In the genomic region with DNA sequence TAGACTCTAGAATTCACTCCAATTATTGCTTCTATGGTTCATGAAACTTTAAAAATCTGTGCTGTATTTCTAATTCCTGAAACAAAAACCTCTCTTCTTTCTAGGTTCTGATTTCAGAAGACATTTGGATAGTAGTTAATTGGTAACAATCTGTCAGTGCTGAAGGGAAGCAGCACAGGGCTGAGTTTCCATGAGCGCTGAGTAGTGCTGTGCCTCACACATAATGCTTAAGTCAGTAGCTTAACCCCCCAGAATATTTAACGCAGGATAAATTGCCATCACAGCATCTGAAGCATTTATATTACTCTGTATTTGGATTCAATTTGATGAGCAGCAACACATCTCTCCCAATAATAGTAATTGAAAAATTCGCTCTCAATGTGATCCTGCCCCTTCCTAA, we compare ENCODE assay signal across 23 mouse cellular contexts.
DNase-seq lines count a peak whose midpoint lies in the region; ATAC-seq and TF ChIP-seq lines count a peak whose summit lies in the region.
"Had no signal": no experiment of that assay in that cellular context is flagged by ENCODE, and none has a peak within 500 bp of the region (broad histone marks: within the 10 kb centered on the region; RNA-seq: fewer than 3 reads in every experiment).

No protein-coding gene starts in this region.

- no peak overlapping the region for H3K4me3 ChIP-seq in hindbrain, embryonic 12.5 days
- H3K4me3 ChIP-seq in hindbrain, embryonic 16.5 days (ENCODE audit: low read length), result no peak overlapping the region
- H3K4me3 ChIP-seq in midbrain, embryonic 13.5 days (replicated peaks), result no peak overlapping the region
- H3K4me3 ChIP-seq in midbrain, embryonic 11.5 days (ENCODE audit: low read depth, low read length), result no peak overlapping the region
- H3K4me3 ChIP-seq in forebrain, postnatal 0 days (ENCODE audit: low read depth, low read length), result no peak overlapping the region
- no peak overlapping the region for H3K4me3 ChIP-seq in neural tube, embryonic 15.5 days (replicated peaks)
- H3K4me3 ChIP-seq: embryonic facial prominence, embryonic 12.5 days; heart, embryonic 12.5 days; liver, embryonic 13.5 days; neural tube, embryonic 12.5 days had no signal

- TF ChIP-seq CTCF in forebrain, postnatal 0 days (IDR thresholded peaks at IDR 0.05; ENCODE audit: low read depth), result no peak

- no peak for DNase-seq in midbrain, embryonic 11.5 days (ENCODE audit: low spot score, missing footprints)
- peak; percentile 33 for DNase-seq in forebrain, postnatal 0 days
- DNase-seq in adrenal gland, postnatal 25 days, result no peak
- DNase-seq in right cerebral cortex, postnatal 14 days, result no peak
- DNase-seq: adrenal gland, postnatal 36 days; cerebellum, adult 11-12 months; cerebellum, postnatal 14 days; heart, postnatal 10 days; kidney, postnatal 36 days; liver, embryonic 13.5 days; lung, adult 2 months; lung, postnatal 14 days; right cerebral cortex, adult 18-20 months; thymus, adult 2 months; thymus, postnatal 4 days had no signal

- H3K4me1 ChIP-seq in hindbrain, embryonic 12.5 days, result 0 out of 2 replicates have a peak, but pooled peaks cover 3% of the 10 kb centered on the region
- 0 out of 2 replicates have a peak, but pooled peaks cover 2% of the 10 kb centered on the region for H3K4me1 ChIP-seq in hindbrain, embryonic 16.5 days (ENCODE audit: control insufficient read depth, insufficient read depth, low read depth, low read length)
- peaks cover 24% of the 10 kb centered on the region for H3K4me1 ChIP-seq in midbrain, embryonic 13.5 days (replicated peaks)
- H3K4me1 ChIP-seq in midbrain, embryonic 11.5 days (ENCODE audit: control insufficient read depth, insufficient read depth, low read length), result no peaks in the 10 kb centered on the region
- H3K4me1 ChIP-seq in forebrain, postnatal 0 days (ENCODE audit: insufficient read depth), result peaks cover 3% of the 10 kb centered on the region; the same call in 1 of the 2 replicates
- H3K4me1 ChIP-seq in neural tube, embryonic 15.5 days, result peaks cover 2% of the 10 kb centered on the region; the same call in 1 of the 2 replicates
- H3K4me1 ChIP-seq: embryonic facial prominence, embryonic 12.5 days; heart, embryonic 12.5 days; liver, embryonic 13.5 days; neural tube, embryonic 12.5 days had no signal

- no peak overlapping the region for H3K27ac ChIP-seq in hindbrain, embryonic 12.5 days
- H3K27ac ChIP-seq in hindbrain, embryonic 16.5 days (ENCODE audit: low read depth, low read length), result no peak overlapping the region
- no peak overlapping the region for H3K27ac ChIP-seq in midbrain, embryonic 13.5 days
- no peak overlapping the region for H3K27ac ChIP-seq in midbrain, embryonic 11.5 days (ENCODE audit: low read depth, low read length)
- peak overlapping the region; percentile 37; the same call in 1 of the 2 replicates for H3K27ac ChIP-seq in forebrain, postnatal 0 days (ENCODE audit: low read depth, low read length)
- no peak overlapping the region for H3K27ac ChIP-seq in neural tube, embryonic 15.5 days (replicated peaks)
- H3K27ac ChIP-seq: embryonic facial prominence, embryonic 12.5 days; liver, embryonic 13.5 days; neural tube, embryonic 12.5 days had no signal

- no peak overlapping the region for H3K4me2 ChIP-seq in hindbrain, embryonic 12.5 days (replicated peaks)
- H3K4me2 ChIP-seq in hindbrain, embryonic 16.5 days (ENCODE audit: low read length), result no peak overlapping the region
- H3K4me2 ChIP-seq in midbrain, embryonic 13.5 days (replicated peaks), result no peak overlapping the region
- H3K4me2 ChIP-seq in midbrain, embryonic 11.5 days, result no peak overlapping the region
- no peak overlapping the region for H3K4me2 ChIP-seq in forebrain, postnatal 0 days (ENCODE audit: low read depth)
- no peak overlapping the region for H3K4me2 ChIP-seq in neural tube, embryonic 15.5 days
- H3K4me2 ChIP-seq: embryonic facial prominence, embryonic 12.5 days; heart, embryonic 12.5 days; liver, embryonic 13.5 days; neural tube, embryonic 12.5 days had no signal

- H3K9ac ChIP-seq in hindbrain, embryonic 12.5 days, result no peak overlapping the region
- no peak overlapping the region for H3K9ac ChIP-seq in hindbrain, embryonic 16.5 days (ENCODE audit: low read depth, low read length)
- no peak overlapping the region for H3K9ac ChIP-seq in midbrain, embryonic 13.5 days (replicated peaks)
- H3K9ac ChIP-seq in midbrain, embryonic 11.5 days (ENCODE audit: low read length), result no peak overlapping the region
- H3K9ac ChIP-seq in forebrain, postnatal 0 days, result no peak overlapping the region
- H3K9ac ChIP-seq in neural tube, embryonic 15.5 days (replicated peaks), result no peak overlapping the region
- H3K9ac ChIP-seq: embryonic facial prominence, embryonic 12.5 days; heart, embryonic 12.5 days; liver, embryonic 13.5 days; neural tube, embryonic 12.5 days had no signal

- H3K9me3 ChIP-seq in hindbrain, embryonic 12.5 days (replicated peaks), result no peaks in the 10 kb centered on the region
- no peaks in the 10 kb centered on the region for H3K9me3 ChIP-seq in hindbrain, embryonic 16.5 days (ENCODE audit: control insufficient read depth, low read length)
- H3K9me3 ChIP-seq in midbrain, embryonic 13.5 days, result no peaks in the 10 kb centered on the region
- no peaks in the 10 kb centered on the region for H3K9me3 ChIP-seq in midbrain, embryonic 11.5 days (ENCODE audit: control insufficient read depth, low read length)
- peaks cover 3% of the 10 kb centered on the region; the same call in 1 of the 2 replicates for H3K9me3 ChIP-seq in forebrain, postnatal 0 days (ENCODE audit: low read length)
- no peaks in the 10 kb centered on the region for H3K9me3 ChIP-seq in neural tube, embryonic 15.5 days (replicated peaks)
- H3K9me3 ChIP-seq: embryonic facial prominence, embryonic 12.5 days; heart, embryonic 12.5 days; liver, embryonic 13.5 days; neural tube, embryonic 12.5 days had no signal

- 77% methylated on average over 3 of the region's 3 CpGs for WGBS in hindbrain, embryonic 12.5 days
- WGBS in hindbrain, embryonic 16.5 days, result 53% methylated on average over 3 of the region's 3 CpGs
- 65% methylated on average over 3 of the region's 3 CpGs for WGBS in midbrain, embryonic 13.5 days
- WGBS in midbrain, embryonic 11.5 days, result 84% methylated on average over 3 of the region's 3 CpGs
- WGBS in forebrain, postnatal 0 days, result 40% methylated on average over 3 of the region's 3 CpGs
- 42% methylated on average over 3 of the region's 3 CpGs for WGBS in neural tube, embryonic 15.5 days

- no peaks in the 10 kb centered on the region for H3K36me3 ChIP-seq in hindbrain, embryonic 12.5 days
- H3K36me3 ChIP-seq in hindbrain, embryonic 16.5 days (ENCODE audit: control insufficient read depth, insufficient read depth, low read length), result no peaks in the 10 kb centered on the region
- H3K36me3 ChIP-seq in midbrain, embryonic 13.5 days, result no peaks in the 10 kb centered on the region
- no peaks in the 10 kb centered on the region for H3K36me3 ChIP-seq in midbrain, embryonic 11.5 days (ENCODE audit: control insufficient read depth, insufficient read depth, low read length)
- no peaks in the 10 kb centered on the region for H3K36me3 ChIP-seq in forebrain, postnatal 0 days (ENCODE audit: insufficient read depth)
- no peaks in the 10 kb centered on the region for H3K36me3 ChIP-seq in neural tube, embryonic 15.5 days
- H3K36me3 ChIP-seq: embryonic facial prominence, embryonic 12.5 days; heart, embryonic 12.5 days; liver, embryonic 13.5 days; neural tube, embryonic 12.5 days had no signal

- H3K27me3 ChIP-seq in hindbrain, embryonic 12.5 days, result no peaks in the 10 kb centered on the region
- H3K27me3 ChIP-seq in hindbrain, embryonic 16.5 days (replicated peaks; ENCODE audit: control insufficient read depth, insufficient read depth, low read length), result no peaks in the 10 kb centered on the region
- no peaks in the 10 kb centered on the region for H3K27me3 ChIP-seq in midbrain, embryonic 13.5 days
- H3K27me3 ChIP-seq in midbrain, embryonic 11.5 days (ENCODE audit: control insufficient read depth, insufficient read depth, low read length), result no peaks in the 10 kb centered on the region
- no peaks in the 10 kb centered on the region for H3K27me3 ChIP-seq in forebrain, postnatal 0 days (ENCODE audit: insufficient read depth, low read length)
- no peaks in the 10 kb centered on the region for H3K27me3 ChIP-seq in neural tube, embryonic 15.5 days (replicated peaks)
- H3K27me3 ChIP-seq: embryonic facial prominence, embryonic 12.5 days; heart, embryonic 12.5 days; liver, embryonic 13.5 days; neural tube, embryonic 12.5 days had no signal

- ATAC-seq in hindbrain, embryonic 12.5 days (ENCODE audit: low FRiP score), result 0 out of 2 replicates have a peak, but pooled peaks have one; percentile 49
- ATAC-seq in hindbrain, embryonic 16.5 days, result no peak
- ATAC-seq in midbrain, embryonic 13.5 days, result peak; percentile 51; the same call in 1 of the 2 replicates
- no peak for ATAC-seq in midbrain, embryonic 11.5 days (ENCODE audit: low FRiP score)
- ATAC-seq in forebrain, postnatal 0 days, result peak; percentile 53; the same call in 1 of the 2 replicates
- peak; percentile 55; the same call in 1 of the 2 replicates for ATAC-seq in neural tube, embryonic 15.5 days (ENCODE audit: low FRiP score)
- ATAC-seq: intestine, postnatal 0 days had no signal

Comparison
In these comparisons a context has a peak if more than half of its experiments do, and no peak if none do; other contexts are left out.
1. ATAC-seq: peak in hindbrain, embryonic 12.5 days (single experiment), midbrain, embryonic 13.5 days (single experiment), forebrain, postnatal 0 days (single experiment) and neural tube, embryonic 15.5 days (single experiment); none in hindbrain, embryonic 16.5 days (single experiment) and midbrain, embryonic 11.5 days (single experiment).